Mouse (Mus musculus): Measurements from ENCODE around the gene Hax1. TPM values are rescaled to one million over a fixed set of nuclear protein-coding genes. Genes with fewer than 3 reads are reported as not detected.

Hax1 gene
- polyA plus RNA-seq, 1 experiment from 2014 or later: 189 TPM

GRCm38 (mm10) chr3:89994807-89995515 lies 3.6 kb downstream of the Hax1 start:
- WGBS: 83% methylated on average over 5 of the region's 5 CpGs

GRCm38 (mm10) chr3:89987822-89988221 lies 10.8 kb downstream of the Hax1 start:
- no peak overlapping the region for H3K27ac ChIP-seq (ENCODE audit: low read length)
- no peaks in the 10 kb centered on the region for H3K27me3 ChIP-seq (ENCODE audit: insufficient read depth, low read length)
- no peaks in the 10 kb centered on the region for H3K9me3 ChIP-seq (ENCODE audit: low read length)
- H3K4me3 ChIP-seq (ENCODE audit: low read length): no peak overlapping the region
- no peaks in the 10 kb centered on the region for H3K4me1 ChIP-seq (ENCODE audit: insufficient read depth, low read length)
- H3K36me3 ChIP-seq (ENCODE audit: insufficient read depth, low read length): 0 out of 2 replicates have a peak, but pooled peaks cover 4% of the 10 kb centered on the region
- no peak overlapping the region for H3K4me2 ChIP-seq (replicated peaks; ENCODE audit: low read depth, low read length)
- WGBS: 92% methylated on average over 4 of the region's 4 CpGs
- no peak for ATAC-seq (ENCODE audit: low FRiP score, low TSS enrichment)
- H3K9ac ChIP-seq (replicated peaks; ENCODE audit: low read length): no peak overlapping the region

More at GRCm38 (mm10) chr3:89994807-89995515, 3.6 kb downstream of the Hax1 start:
- Histone ChIP-seq H3K4me3 (ENCODE audit: low read length) (no peak overlapping the region), H3K36me3 (ENCODE audit: insufficient read depth, low read length) (peaks cover 25% of the 10 kb centered on the region), H3K27ac (ENCODE audit: low read length) (no peak overlapping the region), H3K4me2 (replicated peaks; ENCODE audit: low read depth, low read length) (no peak overlapping the region), H3K9ac (replicated peaks; ENCODE audit: low read length) (no peak overlapping the region), H3K9me3 (ENCODE audit: low read length) (no peaks in the 10 kb centered on the region), H3K27me3 (ENCODE audit: insufficient read depth, low read length) (no peaks in the 10 kb centered on the region), H3K4me1 (ENCODE audit: insufficient read depth, low read length) (peaks cover 10% of the 10 kb centered on the region)
- ATAC-seq (ENCODE audit: low FRiP score, low TSS enrichment): no peak

- Histone ChIP-seq H3K27ac (ENCODE audit: low read length) (no peak overlapping the region), H3K4me2 (replicated peaks; ENCODE audit: low read depth, low read length) (no peak overlapping the region), H3K9me3 (ENCODE audit: low read length) (no peaks in the 10 kb centered on the region), H3K9ac (replicated peaks; ENCODE audit: low read length) (no peak overlapping the region), H3K36me3 (ENCODE audit: insufficient read depth, low read length) (0 out of 2 replicates have a peak, but pooled peaks cover 2% of the 10 kb centered on the region), H3K4me3 (ENCODE audit: low read length) (no peak overlapping the region), H3K27me3 (ENCODE audit: insufficient read depth, low read length) (no peaks in the 10 kb centered on the region), H3K4me1 (ENCODE audit: insufficient read depth, low read length) (no peaks in the 10 kb centered on the region)
- no peak for ATAC-seq (ENCODE audit: low FRiP score, low TSS enrichment)
- 65% methylated on average over 3 of the region's 3 CpGs for WGBS
These were observed 11.4 kb downstream of the Hax1 start for GRCm38 (mm10) chr3:89987211-89987610.

- H3K9me3 ChIP-seq (ENCODE audit: low read length): no peaks in the 10 kb centered on the region
- H3K4me3 ChIP-seq (ENCODE audit: low read length): no peak overlapping the region
- WGBS: 73% methylated on average over 5 of the region's 5 CpGs
- H3K36me3 ChIP-seq (ENCODE audit: insufficient read depth, low read length): no peaks in the 10 kb centered on the region
- no peaks in the 10 kb centered on the region for H3K4me1 ChIP-seq (ENCODE audit: insufficient read depth, low read length)
- no peak overlapping the region for H3K27ac ChIP-seq (ENCODE audit: low read length)
- no peak for ATAC-seq (ENCODE audit: low FRiP score, low TSS enrichment)
- 0 out of 2 replicates have a peak, but pooled peaks cover 2% of the 10 kb centered on the region for H3K27me3 ChIP-seq (ENCODE audit: insufficient read depth, low read length)
- H3K9ac ChIP-seq (replicated peaks; ENCODE audit: low read length): no peak overlapping the region
- H3K4me2 ChIP-seq (replicated peaks; ENCODE audit: low read depth, low read length): no peak overlapping the region
These were observed 16.2 kb downstream of the Hax1 start for GRCm38 (mm10) chr3:89982426-89982825.

GRCm38 (mm10) chr3:89976859-89977258 lies 21.7 kb downstream of the Hax1 start:
- no peaks in the 10 kb centered on the region for H3K36me3 ChIP-seq (ENCODE audit: insufficient read depth, low read length)
- H3K27me3 ChIP-seq (ENCODE audit: insufficient read depth, low read length): 0 out of 2 replicates have a peak, but pooled peaks cover 2% of the 10 kb centered on the region
- H3K4me1 ChIP-seq (ENCODE audit: insufficient read depth, low read length): no peaks in the 10 kb centered on the region
- ATAC-seq (ENCODE audit: low FRiP score, low TSS enrichment): no peak
- H3K4me2 ChIP-seq (replicated peaks; ENCODE audit: low read depth, low read length): no peak overlapping the region
- no peak overlapping the region for H3K27ac ChIP-seq (ENCODE audit: low read length)
- no peak overlapping the region for H3K9ac ChIP-seq (replicated peaks; ENCODE audit: low read length)
- H3K9me3 ChIP-seq (ENCODE audit: low read length): no peaks in the 10 kb centered on the region
- H3K4me3 ChIP-seq (ENCODE audit: low read length): no peak overlapping the region

GRCm38 (mm10) chr3:89968509-89968908 lies 30.1 kb downstream of the Hax1 start:
- Histone ChIP-seq H3K36me3 (ENCODE audit: insufficient read depth, low read length) (no peaks in the 10 kb centered on the region), H3K27me3 (ENCODE audit: insufficient read depth, low read length) (no peaks in the 10 kb centered on the region), H3K27ac (ENCODE audit: low read length) (no peak overlapping the region), H3K9ac (replicated peaks; ENCODE audit: low read length) (no peak overlapping the region), H3K9me3 (ENCODE audit: low read length) (no peaks in the 10 kb centered on the region), H3K4me1 (ENCODE audit: insufficient read depth, low read length) (peaks cover 8% of the 10 kb centered on the region), H3K4me2 (replicated peaks; ENCODE audit: low read depth, low read length) (no peak overlapping the region), H3K4me3 (ENCODE audit: low read length) (no peak overlapping the region)
- WGBS: 59% methylated on average over 7 of the region's 7 CpGs
- ATAC-seq (ENCODE audit: low FRiP score, low TSS enrichment): no peak

- Histone ChIP-seq H3K27me3 (ENCODE audit: insufficient read depth, low read length) (no peaks in the 10 kb centered on the region), H3K4me3 (ENCODE audit: low read length) (no peak overlapping the region), H3K4me2 (replicated peaks; ENCODE audit: low read depth, low read length) (no peak overlapping the region), H3K9ac (replicated peaks; ENCODE audit: low read length) (no peak overlapping the region), H3K9me3 (ENCODE audit: low read length) (no peaks in the 10 kb centered on the region), H3K27ac (ENCODE audit: low read length) (no peak overlapping the region), H3K4me1 (ENCODE audit: insufficient read depth, low read length) (peaks cover 12% of the 10 kb centered on the region), H3K36me3 (ENCODE audit: insufficient read depth, low read length) (no peaks in the 10 kb centered on the region)
- ATAC-seq (ENCODE audit: low FRiP score, low TSS enrichment): no peak
- WGBS: 77% methylated on average over 4 of the region's 4 CpGs
These were observed 31.6 kb downstream of the Hax1 start for GRCm38 (mm10) chr3:89966946-89967345.

GRCm38 (mm10) chr3:89965972-89966371 lies 32.6 kb downstream of the Hax1 start:
- 92% methylated on average over 5 of the region's 5 CpGs for WGBS

GRCm38 (mm10) chr3:89965557-89965956 lies 33.0 kb downstream of the Hax1 start:
- H3K27ac ChIP-seq (ENCODE audit: low read length): no peak overlapping the region
- no peaks in the 10 kb centered on the region for H3K9me3 ChIP-seq (ENCODE audit: low read length)
- no peaks in the 10 kb centered on the region for H3K36me3 ChIP-seq (ENCODE audit: insufficient read depth, low read length)
- H3K4me3 ChIP-seq (ENCODE audit: low read length): no peak overlapping the region
- ATAC-seq (ENCODE audit: low FRiP score, low TSS enrichment): no peak
- H3K4me2 ChIP-seq (replicated peaks; ENCODE audit: low read depth, low read length): no peak overlapping the region
- WGBS: 94% methylated on average over 8 of the region's 8 CpGs
- H3K27me3 ChIP-seq (ENCODE audit: insufficient read depth, low read length): no peaks in the 10 kb centered on the region
- no peak overlapping the region for H3K9ac ChIP-seq (replicated peaks; ENCODE audit: low read length)
- peaks cover 26% of the 10 kb centered on the region for H3K4me1 ChIP-seq (ENCODE audit: insufficient read depth, low read length)

More at GRCm38 (mm10) chr3:89965972-89966371, 32.6 kb downstream of the Hax1 start:
- Histone ChIP-seq H3K36me3 (ENCODE audit: insufficient read depth, low read length) (no peaks in the 10 kb centered on the region), H3K4me1 (ENCODE audit: insufficient read depth, low read length) (peaks cover 22% of the 10 kb centered on the region), H3K4me2 (replicated peaks; ENCODE audit: low read depth, low read length) (no peak overlapping the region), H3K9me3 (ENCODE audit: low read length) (no peaks in the 10 kb centered on the region), H3K27ac (ENCODE audit: low read length) (no peak overlapping the region), H3K9ac (replicated peaks; ENCODE audit: low read length) (no peak overlapping the region), H3K27me3 (ENCODE audit: insufficient read depth, low read length) (no peaks in the 10 kb centered on the region), H3K4me3 (ENCODE audit: low read length) (no peak overlapping the region)
- no peak for ATAC-seq (ENCODE audit: low FRiP score, low TSS enrichment)

GRCm38 (mm10) chr3:89963926-89964739 lies 34.4 kb downstream of the Hax1 start:
- H3K9ac ChIP-seq (replicated peaks; ENCODE audit: low read length): peak overlapping the region; percentile 93
- peak overlapping the region; percentile 89 for H3K4me3 ChIP-seq (ENCODE audit: low read length)
- peak overlapping the region; percentile 93 for H3K4me2 ChIP-seq (replicated peaks; ENCODE audit: low read depth, low read length)
- peaks cover 31% of the 10 kb centered on the region for H3K4me1 ChIP-seq (ENCODE audit: insufficient read depth, low read length)
- no peaks in the 10 kb centered on the region for H3K36me3 ChIP-seq (ENCODE audit: insufficient read depth, low read length)
- 0 out of 2 replicates have a peak, but pooled peaks have one; percentile 5 for ATAC-seq (ENCODE audit: low FRiP score, low TSS enrichment)
- no peaks in the 10 kb centered on the region for H3K9me3 ChIP-seq (ENCODE audit: low read length)
- no peaks in the 10 kb centered on the region for H3K27me3 ChIP-seq (ENCODE audit: insufficient read depth, low read length)
- peak overlapping the region; percentile 95 for H3K27ac ChIP-seq (ENCODE audit: low read length)
- WGBS: 25% methylated on average over 22 of the region's 22 CpGs

All from kidney, embryonic 16.5 days (tissue).